Mouse (Mus musculus) B cell, adult (primary cell): ENCODE results near the gene Olfr1121. TPM values are rescaled to one million over a fixed set of nuclear protein-coding genes. Genes with fewer than 3 reads are reported as not detected.

Experiments used
- total RNA-seq: library from RNA; stranded (reverse); gene quantifications from 4 replicates; pipeline ENCODE4 v1.2.4, GENCODE M21; 2023; ENCODE audit not compliant: inconsistent age

Olfr1121 gene
- not detected in 4 replicates for total RNA-seq

GRCm38 (mm10) chr2:87369595-87369994, at the start of gene Olfr1121:
Gene Olfr1121 (plus strand): TSS chr2:87369895.

DNA sequence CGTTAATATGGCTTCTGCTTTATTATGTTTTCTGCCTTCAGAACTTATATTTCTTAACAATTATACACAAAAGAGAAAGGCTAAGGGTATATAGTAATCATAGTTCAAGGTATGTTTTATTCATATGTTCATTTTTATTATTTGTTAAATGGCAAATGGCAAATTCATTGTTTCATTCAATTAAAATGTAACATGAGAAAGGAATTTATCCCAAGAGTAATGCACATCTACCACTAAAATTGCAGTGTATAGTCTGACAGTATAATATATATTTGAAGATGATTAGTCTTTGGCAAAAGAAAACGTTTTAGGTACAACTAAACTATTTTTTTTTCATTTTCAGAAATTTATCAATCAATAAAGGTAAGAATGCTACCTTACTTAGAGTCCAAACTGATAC, 15.2 kb upstream of the Olfr1121 start, which contains the start of gene Olfr1120:
Olfr1120 (plus strand) TSS at position 301 of the 400 bp plus-strand sequence.

GRCm38 (mm10) chr2:87385549-87385948, 15.9 kb downstream of the Olfr1121 start, which contains the start of gene Olfr1122:
Gene Olfr1122 (plus strand): TSS chr2:87385849.

DNA sequence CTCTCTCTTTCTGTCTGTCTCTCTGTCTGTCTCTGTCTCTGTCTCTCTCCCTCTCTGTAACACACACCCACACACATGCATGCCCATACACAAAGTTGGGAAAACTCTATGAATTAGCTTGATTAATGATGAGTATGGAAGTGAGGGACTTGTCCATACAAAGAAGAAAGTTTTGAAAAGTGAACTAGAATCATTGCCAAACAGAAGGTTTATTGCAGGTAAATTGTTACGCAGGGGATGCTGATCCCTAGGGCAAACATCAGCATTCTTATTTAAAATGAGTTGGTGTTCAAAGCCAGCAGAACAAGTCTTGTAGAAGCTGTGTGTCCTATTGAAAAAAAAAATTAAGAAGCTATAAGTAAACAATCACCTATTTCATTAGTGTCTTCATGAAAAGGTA, 46.6 kb downstream of the Olfr1121 start, which contains the start of gene Olfr1123:
Olfr1123 (plus strand) TSS at position 301 of the 400 bp plus-strand sequence.

Other genes with a start within 250 kb of the Olfr1121 start
- not detected in 4 replicates for gene Olfr1110, start 229.6 kb upstream of the Olfr1121 start, total RNA-seq
- gene Olfr1111, start 217.3 kb upstream of the Olfr1121 start, total RNA-seq, result not detected in 4 replicates
- not detected in 4 replicates for gene Olfr1112, start 182.1 kb upstream of the Olfr1121 start, total RNA-seq
- not detected in 4 replicates for gene Olfr1113, start 160.9 kb upstream of the Olfr1121 start, total RNA-seq
- not detected in 4 replicates for gene Olfr1115, start 121.9 kb upstream of the Olfr1121 start, total RNA-seq
- not detected in 4 replicates for gene Olfr1116, start 102.4 kb upstream of the Olfr1121 start, total RNA-seq
- not detected in 4 replicates for gene Olfr1118, start 62.3 kb upstream of the Olfr1121 start, total RNA-seq
- gene Olfr1120, start 15.1 kb upstream of the Olfr1121 start, total RNA-seq, result not detected in 4 replicates
- 0.10 TPM in 1 of 4 replicates, not detected in the others for gene Olfr1122, start 16.0 kb downstream of the Olfr1121 start, total RNA-seq
- gene Olfr1123, start 46.7 kb downstream of the Olfr1121 start, total RNA-seq, result not detected in 4 replicates
- not detected in 4 replicates for gene Olfr1124, start 60.4 kb downstream of the Olfr1121 start, total RNA-seq
- not detected in 4 replicates for gene Olfr1126, start 84.1 kb downstream of the Olfr1121 start, total RNA-seq
- gene Pramel7, start 127.2 kb downstream of the Olfr1121 start, total RNA-seq, result not detected in 4 replicates
- not detected in 4 replicates for gene Pramel6, start 136.7 kb downstream of the Olfr1121 start, total RNA-seq
- gene Olfr153, start 161.9 kb downstream of the Olfr1121 start, total RNA-seq, result not detected in 4 replicates
- gene Olfr1128, start 175.6 kb downstream of the Olfr1121 start, total RNA-seq, result not detected in 4 replicates
- gene Olfr1129, start 204.0 kb downstream of the Olfr1121 start, total RNA-seq, result not detected in 4 replicates
- not detected in 4 replicates for gene Olfr1130, start 236.3 kb downstream of the Olfr1121 start, total RNA-seq